Mouse (Mus musculus) stomach, postnatal 0 days (tissue): ENCODE data around the gene Psmb3.

Source experiments
- CTCF ChIP-seq: IDR thresholded peaks from 2 replicates; pipeline ENCODE4 v1.5.1; 2016; ENCODE audit warnings: antibody characterized with exemption, low read depth, mild to moderate bottlenecking, moderate library complexity
- EP300 ChIP-seq: optimal IDR thresholded peaks from 2 replicates; pipeline ENCODE3; 2016; ENCODE audit warnings: antibody characterized with exemption

- TF ChIP-seq CTCF (0 out of 2 replicates have a peak, but pooled peaks have one; percentile 30), EP300 (no peak)
These were observed 32.7 kb upstream of the Psmb3 start for GRCm38 (mm10) chr11:97670234-97671176.
